Mouse (Mus musculus) limb, embryonic 14.5 days (tissue): ENCODE measurements around the gene Plch1. TPM values are rescaled to one million over a fixed set of nuclear protein-coding genes. Genes with fewer than 3 reads are reported as not detected.

Experiments
- ATAC-seq: fragments of 200-750 bp; cut with Nextera tagmentation; 2 replicates; pipeline ENCODE4 v1.8.0; 2017; ENCODE audit warnings: low read depth, moderate number of reproducible peaks, moderate TSS enrichment; ENCODE audit not compliant: low FRiP score
- DNase-seq: peaks from one replicate; pipeline ENCODE4 v3.0.0-alpha.2; 2015; ENCODE audit warnings: low spot score
- H3K27ac ChIP-seq: fragments of 300-500 bp; sonication (generic); replicated peaks from 2 replicates; pipeline ENCODE4 v1.5.1; 2014; ENCODE audit warnings: low read depth, mild to moderate bottlenecking, low read length, moderate library complexity, mixed read lengths
- H3K27me3 ChIP-seq: fragments of 300-500 bp; sonication (generic); 2 replicates; pipeline ENCODE4 v1.6.1; 2014; ENCODE audit warnings: low read length, mixed read lengths; ENCODE audit not compliant: control insufficient read depth, insufficient read depth
- H3K36me3 ChIP-seq: fragments of 300-500 bp; sonication (generic); 2 replicates; pipeline ENCODE4 v1.6.1; 2014; ENCODE audit warnings: mild to moderate bottlenecking, low read length, moderate library complexity, mixed read lengths; ENCODE audit not compliant: control insufficient read depth, insufficient read depth
- H3K4me1 ChIP-seq: fragments of 300-500 bp; sonication (generic); 2 replicates; pipeline ENCODE4 v1.6.1; 2014; ENCODE audit warnings: antibody characterized with exemption, low read length, mixed read lengths; ENCODE audit not compliant: control insufficient read depth, insufficient read depth
- H3K4me2 ChIP-seq: fragments of 300-500 bp; sonication (generic); replicated peaks from 2 replicates; pipeline ENCODE4 v1.6.1; 2014; ENCODE audit warnings: low read depth, mild to moderate bottlenecking, low read length, moderate library complexity; ENCODE audit not compliant: severe bottlenecking
- H3K4me3 ChIP-seq: fragments of 300-500 bp; sonication (generic); replicated peaks from 2 replicates; pipeline ENCODE4 v1.5.1; 2014; ENCODE audit warnings: low read length
- H3K9ac ChIP-seq: fragments of 300-500 bp; sonication (generic); 2 replicates; pipeline ENCODE4 v1.6.1; 2014; ENCODE audit warnings: mild to moderate bottlenecking, low read depth, low read length, moderate library complexity; ENCODE audit not compliant: severe bottlenecking
- H3K9me3 ChIP-seq: fragments of 300-500 bp; sonication (generic); 2 replicates; pipeline ENCODE4 v1.6.1; 2016; ENCODE audit warnings: low read length; ENCODE audit not compliant: control insufficient read depth
- POLR2A ChIP-seq: fragments of 200-500 bp; IDR thresholded peaks from 2 replicates; pipeline ENCODE4 v1.8.0; 2012; ENCODE audit warnings: inconsistent platforms, mild to moderate bottlenecking, moderate library complexity, borderline replicate concordance; ENCODE audit not compliant: insufficient read depth, insufficient read length; ENCODE audit errors: extremely low read depth
- whole genome bisulfite sequencing: fragments of 180-500 bp; shearing (Covaris S2); extraction: QIAGEN DNeasy Blood & Tissue Kit; methylation state at CpG from one replicate; pipeline ENCODE4 v1.1.7; 2014; 5-methylcytosine and 5-hydroxymethylcytosine counted together
- polyA plus RNA-seq, 2 experiments: library from polyadenylated mRNA; depleted of rRNA in 1 of 2; stranded (reverse) in 1 of 2; unstranded in 1 of 2; fragments of >200 nt; fragmentation: Nextera tagmentation in 1 of 2; extraction: Ambion mirVana in 1 of 2; gene quantifications; 2 replicates each; pipeline versions ENCODE4 v1.2.1 to v1.2.3; 2012 to 2014

Plch1 gene
- polyA plus RNA-seq, 2 experiments: 1.1 to 2.0 TPM

DNA sequence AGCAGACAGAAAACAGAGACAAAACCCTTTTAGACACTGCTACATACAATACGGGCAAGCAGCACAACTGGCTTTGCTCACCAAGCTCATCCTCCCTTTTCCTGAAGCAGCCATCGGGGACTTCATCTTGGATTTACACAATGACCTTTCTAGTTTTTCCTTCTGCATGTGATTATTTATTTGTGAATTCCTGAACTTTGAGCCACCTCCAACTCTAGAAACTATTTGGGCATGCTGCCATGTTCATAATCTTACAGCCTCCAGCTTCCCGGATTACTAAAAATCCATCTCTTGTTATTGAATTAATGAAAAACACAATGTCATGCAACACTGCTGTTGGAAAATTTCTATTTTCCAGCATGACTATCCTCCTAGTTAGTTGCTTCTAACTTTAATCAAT is 84.1 kb downstream of the Plch1 start:
- TF ChIP-seq POLR2A: no peak
- no peak for ATAC-seq
- Histone ChIP-seq H3K4me1 (0 out of 2 replicates have a peak, but pooled peaks cover 2% of the 10 kb centered on the region), H3K36me3 (no peaks in the 10 kb centered on the region), H3K9ac (no peak overlapping the region), H3K9me3 (no peaks in the 10 kb centered on the region), H3K27me3 (no peaks in the 10 kb centered on the region), H3K27ac (no peak overlapping the region), H3K4me3 (no peak overlapping the region), H3K4me2 (no peak overlapping the region)
- WGBS: 64% methylated on average over 3 of the region's 3 CpGs
- peak; percentile 51 for DNase-seq

DNA sequence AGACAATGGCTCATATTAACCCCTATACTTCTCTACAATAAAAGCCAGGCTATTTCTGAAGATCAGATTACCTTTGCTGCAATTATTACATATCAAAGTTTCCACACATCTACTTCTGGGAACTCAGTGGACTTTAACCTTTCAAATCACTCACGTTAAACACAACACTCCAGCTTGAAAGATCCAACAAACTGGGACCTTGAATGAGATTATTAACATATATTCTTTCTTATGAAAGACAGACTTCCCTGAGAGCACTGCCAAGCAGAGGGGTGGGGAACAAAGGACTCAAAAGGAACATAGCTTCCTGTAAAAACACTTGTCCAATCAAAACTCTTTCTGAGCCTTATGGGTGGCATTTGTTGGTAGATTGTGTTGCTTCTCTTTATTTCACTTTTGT is 85.1 kb downstream of the Plch1 start:
- no peak overlapping the region for H3K4me3 ChIP-seq
- 0 out of 2 replicates have a peak, but pooled peaks cover 2% of the 10 kb centered on the region for H3K4me1 ChIP-seq
- no peak for TF ChIP-seq POLR2A
- H3K9me3 ChIP-seq: no peaks in the 10 kb centered on the region
- H3K27me3 ChIP-seq: no peaks in the 10 kb centered on the region
- ATAC-seq (no peak), DNase-seq (no peak)
- WGBS: 56% methylated on average over 1 of the region's 1 CpGs
- H3K4me2 ChIP-seq: no peak overlapping the region
- no peak overlapping the region for H3K27ac ChIP-seq
- no peaks in the 10 kb centered on the region for H3K36me3 ChIP-seq
- H3K9ac ChIP-seq: no peak overlapping the region

DNA sequence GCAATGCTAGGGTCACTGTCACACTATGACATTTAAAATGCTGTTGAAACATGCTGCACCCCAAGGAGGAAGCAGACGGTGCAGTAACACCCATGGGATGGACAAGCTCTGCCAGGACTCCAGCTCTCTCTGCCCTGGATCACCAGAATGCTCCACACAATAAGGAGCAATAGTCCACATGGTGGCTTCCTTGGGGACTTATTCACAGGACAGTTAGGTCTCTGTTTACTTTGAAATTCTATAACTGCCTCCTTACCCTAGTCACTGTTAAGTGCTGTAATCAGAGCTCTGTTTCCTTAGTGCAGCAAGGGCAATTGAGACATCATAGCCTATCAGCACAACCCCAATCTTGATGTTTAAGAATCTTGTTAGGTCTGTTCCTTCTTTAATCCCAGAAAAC is 92.4 kb downstream of the Plch1 start:
- Histone ChIP-seq H3K27me3 (no peaks in the 10 kb centered on the region), H3K4me1 (peaks cover 4% of the 10 kb centered on the region; the same call in 1 of the 2 replicates), H3K27ac (no peak overlapping the region), H3K9ac (no peak overlapping the region), H3K9me3 (no peaks in the 10 kb centered on the region), H3K36me3 (no peaks in the 10 kb centered on the region), H3K4me3 (no peak overlapping the region), H3K4me2 (no peak overlapping the region)
- DNase-seq: no peak
- no peak for ATAC-seq
- no peak for TF ChIP-seq POLR2A
- WGBS: 60% methylated on average over 1 of the region's 1 CpGs

DNA sequence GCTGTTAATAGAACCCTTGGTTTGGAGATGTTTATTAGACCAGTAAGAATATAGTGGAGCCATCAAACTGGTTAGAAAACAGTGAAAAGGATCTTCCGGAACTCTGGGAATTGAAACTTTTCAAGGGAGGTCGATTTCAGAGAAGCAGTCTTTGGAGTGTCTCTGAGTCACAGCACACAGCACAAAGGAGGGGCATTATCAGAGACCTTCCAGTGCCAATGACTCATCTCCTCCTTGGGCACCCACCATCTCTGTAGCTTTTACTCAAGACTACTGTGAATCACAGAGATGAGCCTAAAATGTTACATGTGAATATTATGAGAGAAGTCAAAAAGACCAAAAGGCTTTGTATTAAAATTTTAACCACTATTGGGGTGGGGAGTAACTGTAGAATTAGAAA is 93.8 kb downstream of the Plch1 start:
- no peak overlapping the region for H3K27ac ChIP-seq

DNA sequence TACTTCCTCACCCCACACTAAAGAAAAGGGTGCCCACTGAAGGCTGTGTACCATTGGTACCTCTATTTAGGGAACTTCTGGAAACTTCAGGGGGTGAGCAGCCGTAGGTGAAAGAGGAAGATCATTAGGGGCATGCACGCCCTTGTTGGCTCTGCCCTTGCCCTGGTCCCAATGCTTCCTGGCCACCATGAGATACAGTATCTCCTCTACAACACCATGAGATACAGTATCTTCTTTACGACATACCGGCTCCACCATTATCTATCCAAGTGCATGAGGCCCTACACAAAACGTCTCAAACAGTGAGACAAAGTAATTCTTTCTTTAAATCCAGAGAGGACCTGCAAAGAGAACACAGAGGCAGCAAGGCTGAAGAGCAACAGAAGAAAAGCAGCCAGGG is 98.6 kb downstream of the Plch1 start:
- Histone ChIP-seq H3K4me3 (no peak overlapping the region), H3K27me3 (no peaks in the 10 kb centered on the region), H3K27ac (no peak overlapping the region), H3K36me3 (no peaks in the 10 kb centered on the region), H3K4me1 (0 out of 2 replicates have a peak, but pooled peaks cover 4% of the 10 kb centered on the region), H3K9ac (no peak overlapping the region), H3K9me3 (no peaks in the 10 kb centered on the region), H3K4me2 (no peak overlapping the region)
- DNase-seq (no peak), ATAC-seq (no peak)
- 89% methylated on average over 5 of the region's 5 CpGs for WGBS
- no peak for TF ChIP-seq POLR2A

More for the DNA sequence above, 93.8 kb downstream of the Plch1 start:
- TF ChIP-seq POLR2A: no peak
- Histone ChIP-seq H3K4me3 (no peak overlapping the region), H3K4me1 (peaks cover 4% of the 10 kb centered on the region; the same call in 1 of the 2 replicates), H3K4me2 (no peak overlapping the region), H3K9ac (no peak overlapping the region), H3K36me3 (no peaks in the 10 kb centered on the region), H3K27me3 (no peaks in the 10 kb centered on the region), H3K9me3 (no peaks in the 10 kb centered on the region)
- WGBS: 93% methylated on average over 2 of the region's 2 CpGs
- DNase-seq (no peak), ATAC-seq (no peak)
